Mouse (Mus musculus) MEL (cell line): Measurements from ENCODE around the gene Rnasel. TPM values are rescaled to one million over a fixed set of nuclear protein-coding genes. Genes with fewer than 3 reads are reported as not detected.

Experiments
- DNase-seq: peaks from one replicate; pipeline ENCODE4 v3.0.0; 2011; ENCODE audit warnings: low read depth, low spot score
- H3K27ac ChIP-seq: 2 replicates; pipeline ENCODE4 v1.5.1; 2012; ENCODE audit warnings: low read depth, mild to moderate bottlenecking, control low read depth, low read length, moderate library complexity; ENCODE audit not compliant: control insufficient read depth
- H3K27me3 ChIP-seq, 2 experiments: fragments of 150-350 bp in 1 of 2; sonication (generic) in 1 of 2; 2 replicates each; pipeline ENCODE4 v1.6.1; 2012; ENCODE audit warnings: low read length in 2 of 2, mild to moderate bottlenecking in 2 of 2, improper control_type of control experiment in 1 of 2, moderate library complexity in 1 of 2; ENCODE audit not compliant: insufficient read depth in 2 of 2, control insufficient read depth in 1 of 2
- H3K36me3 ChIP-seq, 2 experiments: 2 replicates each; pipeline ENCODE4 v1.6.1; 2012 to 2014; ENCODE audit warnings: low read length in 2 of 2, improper control_type of control experiment in 1 of 2, inconsistent platforms in 1 of 2, mild to moderate bottlenecking in 1 of 2; ENCODE audit not compliant: insufficient read depth in 2 of 2, control insufficient read depth in 1 of 2
- H3K4me1 ChIP-seq, 2 experiments: fragments of 150-350 bp in 1 of 2; sonication (generic) in 1 of 2; 2 replicates each; pipeline ENCODE4 v1.6.1; 2012; ENCODE audit warnings: low read length in 2 of 2, improper control_type of control experiment in 1 of 2, mild to moderate bottlenecking in 1 of 2; ENCODE audit not compliant: insufficient read depth in 2 of 2, control insufficient read depth in 1 of 2
- H3K4me3 ChIP-seq, 2 experiments: fragments of 150-350 bp in 1 of 2; sonication (generic) in 1 of 2; 2 replicates each; pipeline ENCODE4 v1.5.1; 2012; ENCODE audit warnings: low read depth in 2 of 2, low read length in 2 of 2, mild to moderate bottlenecking in 2 of 2, moderate library complexity in 2 of 2, control low read depth in 1 of 2, improper control_type of control experiment in 1 of 2; ENCODE audit not compliant: control insufficient read depth in 1 of 2, insufficient read depth in 1 of 2
- H3K79me2 ChIP-seq: 2 replicates; pipeline ENCODE4 v1.6.1; 2012; ENCODE audit warnings: mild to moderate bottlenecking, low read length, moderate library complexity; ENCODE audit not compliant: control insufficient read depth, poor library complexity, insufficient read depth
- H3K9ac ChIP-seq: 2 replicates; pipeline ENCODE4 v1.6.1; 2012; ENCODE audit warnings: low read depth, mild to moderate bottlenecking, control low read depth, low read length, moderate library complexity; ENCODE audit not compliant: control insufficient read depth, poor library complexity, severe bottlenecking
- H3K9me3 ChIP-seq: fragments of 150-350 bp; sonication (generic); replicated peaks from 2 replicates; pipeline ENCODE4 v1.6.1; 2012; ENCODE audit warnings: mild to moderate bottlenecking, low read length, improper control_type of control experiment, moderate library complexity; ENCODE audit not compliant: insufficient read depth
- CHD1 ChIP-seq: IDR thresholded peaks from 2 replicates; pipeline ENCODE4 v1.6.1; 2012; ENCODE audit warnings: low read depth, mild to moderate bottlenecking, inconsistent platforms, low read length, improper control_type of control experiment
- CHD2 ChIP-seq: IDR thresholded peaks from 2 replicates; pipeline ENCODE4 v1.6.1; 2011; ENCODE audit warnings: low read length, improper control_type of control experiment
- E2F4 ChIP-seq: IDR thresholded peaks from 2 replicates; pipeline ENCODE4 v1.6.1; 2011; ENCODE audit warnings: low read depth, low read length, improper control_type of control experiment, borderline replicate concordance
- EP300 ChIP-seq, 2 experiments: IDR thresholded peaks; 2 replicates each; pipeline ENCODE4 v1.6.1; 2011; ENCODE audit warnings: improper control_type of control experiment in 2 of 2, low read length in 2 of 2, low read depth in 1 of 2, mild to moderate bottlenecking in 1 of 2
- HCFC1 ChIP-seq: IDR thresholded peaks from 2 replicates; pipeline ENCODE4 v1.6.1; 2012; ENCODE audit warnings: low read depth, mild to moderate bottlenecking, inconsistent platforms, low read length, improper control_type of control experiment, moderate library complexity
- MAFK ChIP-seq: IDR thresholded peaks from 2 replicates; pipeline ENCODE4 v1.6.1; 2011; ENCODE audit warnings: low read depth, mild to moderate bottlenecking, low read length, improper control_type of control experiment, borderline replicate concordance
- MAX ChIP-seq: IDR thresholded peaks from 2 replicates; pipeline ENCODE4 v1.6.1; 2011; ENCODE audit warnings: low read length, improper control_type of control experiment
- MEF2A ChIP-seq: IDR thresholded peaks from 2 replicates; pipeline ENCODE4 v1.6.1; 2014; ENCODE audit warnings: low read depth, mild to moderate bottlenecking, inconsistent platforms, low read length, improper control_type of control experiment; ENCODE audit not compliant: poor library complexity, insufficient replicate concordance, severe bottlenecking; ENCODE audit errors: extremely low read depth
- MXI1 ChIP-seq: IDR thresholded peaks from 2 replicates; pipeline ENCODE4 v1.6.1; 2011; ENCODE audit warnings: mild to moderate bottlenecking, low read depth, low read length, improper control_type of control experiment
- MYC ChIP-seq: IDR thresholded peaks from 2 replicates; pipeline ENCODE4 v1.6.1; 2011; ENCODE audit warnings: low read depth, mild to moderate bottlenecking, low read length, improper control_type of control experiment, moderate library complexity
- POLR2AphosphoS5 ChIP-seq: IDR thresholded peaks from 2 replicates; pipeline ENCODE4 v1.6.1; 2012; ENCODE audit warnings: low read depth, borderline replicate concordance, mild to moderate bottlenecking, inconsistent platforms, low read length, moderate library complexity, mixed read lengths
- SMC3 ChIP-seq: IDR thresholded peaks from 2 replicates; pipeline ENCODE4 v1.6.1; 2011; ENCODE audit warnings: low read depth, low read length, improper control_type of control experiment
- UBTF ChIP-seq: IDR thresholded peaks from 2 replicates; pipeline ENCODE4 v1.6.1; 2012; ENCODE audit warnings: low read depth, mild to moderate bottlenecking, inconsistent platforms, low read length, improper control_type of control experiment, moderate library complexity, borderline replicate concordance; ENCODE audit not compliant: insufficient read depth
- ZC3H11A ChIP-seq: IDR thresholded peaks from 2 replicates; pipeline ENCODE4 v1.6.1; 2012; ENCODE audit warnings: low read depth, mild to moderate bottlenecking, inconsistent platforms, low read length, improper control_type of control experiment
- polyA plus RNA-seq, 2 experiments: library from polyadenylated mRNA; stranded (reverse) in 1 of 2; unstranded in 1 of 2; fragments of >175 nt in 1 of 2; fragments of >200 nt in 1 of 2; gene quantifications; 2 replicates each; pipeline versions ENCODE4 v1.2.1 to v1.2.4; 2012; ENCODE audit warnings: low replicate concordance in 2 of 2, low read depth in 1 of 2; ENCODE audit not compliant: insufficient read length in 2 of 2, insufficient read depth in 1 of 2, missing spikeins in 1 of 2
- total RNA-seq: library from RNA; depleted of rRNA; stranded (reverse); fragments of 300-350 nt; gene quantifications from 2 replicates; pipeline ENCODE4 v1.2.3, GENCODE M21; 2012

Gene Rnasel
- total and polyA plus RNA-seq, 3 experiments: 5.2 to 8.1 TPM; not detected in 1

- TF ChIP-seq UBTF (no peak), CHD1 (no peak), MAFK (no peak), ZC3H11A (no peak), MAX (no peak)
These were observed 25.8 kb upstream of the Rnasel start (continued) for GRCm38 (mm10) chr1:153723426-153723825.

GRCm38 (mm10) chr1:153726636-153727035 is 22.6 kb upstream of the Rnasel start:
- Histone ChIP-seq H3K4me3 (no peak overlapping the region), H3K27me3 (no peaks in the 10 kb centered on the region; a peak in 1 of 4 replicates), H3K4me1 (no peaks in the 10 kb centered on the region), H3K27ac (no peak overlapping the region), H3K9ac (no peak overlapping the region)
- DNase-seq: no peak
- TF ChIP-seq EP300 (IDR thresholded peaks at IDR 0.05; ENCODE audit: low read depth in 1 of 2, low read length in 2 of 2) (no peak), MEF2A (no peak), POLR2AphosphoS5 (no peak), UBTF (no peak), SMC3 (no peak), E2F4 (no peak)
- TF ChIP-seq, all 39 proteins: peak for 0
- Histone ChIP-seq H3K9me3 (no peaks in the 10 kb centered on the region), H3K36me3 (no peaks in the 10 kb centered on the region), H3K79me2 (no peaks in the 10 kb centered on the region)

GRCm38 (mm10) chr1:153729806-153730205 is 19.4 kb upstream of the Rnasel start:
- Histone ChIP-seq H3K9ac (no peak overlapping the region), H3K9me3 (no peaks in the 10 kb centered on the region), H3K27me3 (no peaks in the 10 kb centered on the region), H3K4me3 (no peak overlapping the region), H3K36me3 (no peaks in the 10 kb centered on the region), H3K4me1 (no peaks in the 10 kb centered on the region), H3K27ac (no peak overlapping the region), H3K79me2 (no peaks in the 10 kb centered on the region)
- no peak for DNase-seq
- TF ChIP-seq EP300 (IDR thresholded peaks at IDR 0.05; ENCODE audit: low read depth in 1 of 2, low read length in 2 of 2) (no peak), HCFC1 (no peak), MYC (no peak), CHD2 (no peak), MXI1 (no peak)
